In the genomic region with DNA sequence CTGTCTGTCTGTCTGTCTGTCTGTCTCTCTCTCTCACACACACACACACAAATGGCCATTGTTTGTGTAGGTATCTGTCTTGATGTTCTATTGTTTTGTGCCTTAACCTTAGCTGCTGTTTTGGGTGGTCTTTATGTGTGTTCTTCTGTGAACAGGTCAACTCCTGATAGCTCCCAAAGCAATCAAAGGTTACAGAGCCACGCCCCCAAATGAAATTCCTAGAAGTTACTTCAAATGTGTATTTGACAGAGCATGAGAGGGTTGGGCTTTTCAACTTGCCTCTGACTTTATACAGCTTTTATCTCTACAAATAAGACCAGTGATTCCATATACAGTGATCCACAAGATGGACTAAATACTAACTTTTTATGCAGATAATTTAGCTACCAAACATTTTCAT, we compare ENCODE assay signal across 11 mouse cellular contexts.
DNase-seq lines count a peak whose midpoint lies in the region; ATAC-seq lines count a peak whose summit lies in the region.
"Had no signal": no experiment of that assay in that cellular context is flagged by ENCODE, and none has a peak within 500 bp of the region (broad histone marks: within the 10 kb centered on the region; RNA-seq: fewer than 3 reads in every experiment).

No protein-coding gene starts in this region.

- intact Hi-C loops in left cerebral cortex, postnatal 4 days (cut with DNase I), result loop anchor here (5.0 kb wide), 3 partner anchors 83 to 573 kb away; no protein-coding TSS in a partner anchor

- peak overlapping the region; percentile 70 for H3K4me2 ChIP-seq in forebrain, embryonic 13.5 days
- H3K4me2 ChIP-seq in neural tube, embryonic 14.5 days (ENCODE audit: low read depth, low read length), result peak overlapping the region; percentile 59

- H3K27me3 ChIP-seq in heart, embryonic 10.5 days (ENCODE audit: insufficient read depth, poor library complexity, severe bottlenecking), result no peaks in the 10 kb centered on the region
- no peaks in the 10 kb centered on the region for H3K27me3 ChIP-seq in forebrain, embryonic 13.5 days
- no peaks in the 10 kb centered on the region for H3K27me3 ChIP-seq in limb, embryonic 10.5 days (ENCODE audit: low read depth, poor library complexity, severe bottlenecking)
- no peaks in the 10 kb centered on the region for H3K27me3 ChIP-seq in neural tube, embryonic 14.5 days (ENCODE audit: control insufficient read depth, insufficient read depth, low read length)
- H3K27me3 ChIP-seq: heart, embryonic 12.5 days had no signal

- no peak for DNase-seq in heart, embryonic 10.5 days (ENCODE audit: low spot score)
- DNase-seq in heart, postnatal 4 days, result no peak
- no peak for DNase-seq in limb, embryonic 10.5 days (ENCODE audit: low spot score)
- no peak for DNase-seq in cerebellum, adult 11 months
- no peak for DNase-seq in cerebellum, adult 9-11 months
- no peak for DNase-seq in left cerebral cortex, postnatal 4 days

- no peaks in the 10 kb centered on the region for H3K36me3 ChIP-seq in heart, embryonic 10.5 days
- H3K36me3 ChIP-seq in forebrain, embryonic 13.5 days (ENCODE audit: poor library complexity, severe bottlenecking), result 0 out of 2 replicates have a peak, but pooled peaks cover 2% of the 10 kb centered on the region
- no peaks in the 10 kb centered on the region for H3K36me3 ChIP-seq in limb, embryonic 10.5 days
- H3K36me3 ChIP-seq in neural tube, embryonic 14.5 days (ENCODE audit: control insufficient read depth, insufficient read depth, low read length), result no peaks in the 10 kb centered on the region
- H3K36me3 ChIP-seq: heart, embryonic 12.5 days had no signal

- no peak for ATAC-seq in forebrain, embryonic 13.5 days
- no peak for ATAC-seq in neural tube, embryonic 14.5 days (ENCODE audit: low read depth)
- ATAC-seq: activated CD4-positive, CD25-positive, alpha-beta regulatory T cell, adult 4 months; inflammation-experienced regulatory T-cells, adult 6 months had no signal

- 82% methylated on average over 1 of the region's 1 CpGs for WGBS in heart, embryonic 10.5 days
- WGBS in forebrain, embryonic 13.5 days, result 59% methylated on average over 1 of the region's 1 CpGs
- 89% methylated on average over 1 of the region's 1 CpGs for WGBS in limb, embryonic 10.5 days
- 34% methylated on average over 1 of the region's 1 CpGs for WGBS in neural tube, embryonic 14.5 days

- no peaks in the 10 kb centered on the region for H3K9me3 ChIP-seq in heart, embryonic 10.5 days
- no peaks in the 10 kb centered on the region for H3K9me3 ChIP-seq in forebrain, embryonic 13.5 days (replicated peaks)
- no peaks in the 10 kb centered on the region for H3K9me3 ChIP-seq in limb, embryonic 10.5 days (replicated peaks)
- H3K9me3 ChIP-seq in neural tube, embryonic 14.5 days (ENCODE audit: control insufficient read depth, low read length), result no peaks in the 10 kb centered on the region
- H3K9me3 ChIP-seq: heart, embryonic 12.5 days had no signal

- H3K27ac ChIP-seq in heart, embryonic 10.5 days, result 0 out of 2 replicates have a peak overlapping the region, but pooled peaks have one; percentile 69
- peak overlapping the region; percentile 98 for H3K27ac ChIP-seq in forebrain, embryonic 13.5 days
- H3K27ac ChIP-seq in limb, embryonic 10.5 days, result peak overlapping the region; percentile 90
- H3K27ac ChIP-seq in neural tube, embryonic 14.5 days (ENCODE audit: low read depth, low read length), result peak overlapping the region; percentile 100

- H3K4me3 ChIP-seq in heart, embryonic 10.5 days, result no peak overlapping the region
- peak overlapping the region; percentile 44 for H3K4me3 ChIP-seq in forebrain, embryonic 13.5 days
- H3K4me3 ChIP-seq in limb, embryonic 10.5 days, result no peak overlapping the region
- H3K4me3 ChIP-seq in neural tube, embryonic 14.5 days (ENCODE audit: low read depth, low read length), result peak overlapping the region; percentile 37
- H3K4me3 ChIP-seq: heart, embryonic 12.5 days had no signal

- peaks cover 41% of the 10 kb centered on the region for H3K4me1 ChIP-seq in heart, embryonic 10.5 days
- peaks cover 55% of the 10 kb centered on the region for H3K4me1 ChIP-seq in forebrain, embryonic 13.5 days
- H3K4me1 ChIP-seq in limb, embryonic 10.5 days, result peaks cover 51% of the 10 kb centered on the region
- peaks cover 43% of the 10 kb centered on the region for H3K4me1 ChIP-seq in neural tube, embryonic 14.5 days (ENCODE audit: control insufficient read depth, insufficient read depth, low read length)

- H3K9ac ChIP-seq in forebrain, embryonic 13.5 days, result peak overlapping the region; percentile 80
- peak overlapping the region; percentile 93 for H3K9ac ChIP-seq in neural tube, embryonic 14.5 days (replicated peaks; ENCODE audit: low read depth, low read length)

Comparison
In these comparisons a context has a peak if more than half of its experiments do, and no peak if none do; other contexts are left out.
1. H3K4me3 ChIP-seq: peak in forebrain, embryonic 13.5 days (single experiment) and neural tube, embryonic 14.5 days (single experiment); none in heart, embryonic 10.5 days (single experiment) and limb, embryonic 10.5 days (single experiment).
2. Peak in every context shown above with its lines, with median percentiles within 50 percentile points of each other: H3K27ac ChIP-seq.